Mouse (Mus musculus): ENCODE data around the gene Eya2. TPM values are rescaled to one million over a fixed set of nuclear protein-coding genes. Genes with fewer than 3 reads are reported as not detected.

The Eya2 gene
- total and polyA plus RNA-seq, 3 experiments = not detected

DNA sequence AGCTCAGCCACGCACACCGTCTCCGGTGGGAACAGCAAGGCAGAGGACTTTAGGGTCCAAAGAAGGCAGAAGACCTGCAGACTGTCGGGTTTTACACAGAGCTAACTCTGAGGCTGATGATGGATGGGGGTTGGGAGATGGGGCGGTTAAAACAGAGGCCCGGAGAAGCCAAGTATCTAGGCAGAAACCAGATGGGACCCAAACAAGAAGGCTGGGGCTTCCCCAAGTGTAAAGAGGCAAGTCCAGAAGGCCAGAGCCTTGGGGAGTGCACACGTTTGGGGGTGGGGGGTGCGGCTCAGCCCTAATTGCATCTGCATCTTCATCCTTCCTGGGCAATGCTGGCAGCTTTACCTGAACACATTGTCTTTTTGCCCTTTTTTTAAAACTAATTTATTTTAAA, 218.1 kb downstream of the Eya2 start:
- H3K79me2 ChIP-seq (ENCODE audit: control insufficient read depth, insufficient read depth, low read length, poor library complexity) = no peaks in the 10 kb centered on the region
- H3K27ac ChIP-seq (ENCODE audit: control insufficient read depth, low read depth, low read length) = no peak overlapping the region
- no peak overlapping the region for H3K9ac ChIP-seq (ENCODE audit: control insufficient read depth, low read depth, low read length, poor library complexity, severe bottlenecking)
- peaks cover 0 to 18% of the 10 kb centered on the region in 2 experiments; a peak in 2 of 4 replicates for H3K36me3 ChIP-seq (ENCODE audit: control insufficient read depth in 1 of 2, insufficient read depth in 2 of 2, low read length in 2 of 2)
- no peaks in the 10 kb centered on the region for H3K27me3 ChIP-seq (ENCODE audit: control insufficient read depth in 1 of 2, insufficient read depth in 2 of 2, low read length in 2 of 2)
- no peaks in the 10 kb centered on the region for H3K9me3 ChIP-seq (replicated peaks; ENCODE audit: insufficient read depth, low read length)
- H3K4me3 ChIP-seq (ENCODE audit: control insufficient read depth in 1 of 2, insufficient read depth in 1 of 2, low read depth in 2 of 2, low read length in 2 of 2) = no peak overlapping the region
- no peak for TF ChIP-seq ETS1 (IDR thresholded peaks at IDR 0.05; ENCODE audit: low read depth, low read length)
- no peak for TF ChIP-seq CHD2 (IDR thresholded peaks at IDR 0.05; ENCODE audit: low read length)
- no peak for TF ChIP-seq TCF12 (IDR thresholded peaks at IDR 0.05; ENCODE audit: low read depth, low read length)
- H3K4me1 ChIP-seq (ENCODE audit: control insufficient read depth in 1 of 2, insufficient read depth in 2 of 2, low read length in 2 of 2) = no peaks in the 10 kb centered on the region
- DNase-seq (ENCODE audit: low read depth, low spot score) = no peak

DNA sequence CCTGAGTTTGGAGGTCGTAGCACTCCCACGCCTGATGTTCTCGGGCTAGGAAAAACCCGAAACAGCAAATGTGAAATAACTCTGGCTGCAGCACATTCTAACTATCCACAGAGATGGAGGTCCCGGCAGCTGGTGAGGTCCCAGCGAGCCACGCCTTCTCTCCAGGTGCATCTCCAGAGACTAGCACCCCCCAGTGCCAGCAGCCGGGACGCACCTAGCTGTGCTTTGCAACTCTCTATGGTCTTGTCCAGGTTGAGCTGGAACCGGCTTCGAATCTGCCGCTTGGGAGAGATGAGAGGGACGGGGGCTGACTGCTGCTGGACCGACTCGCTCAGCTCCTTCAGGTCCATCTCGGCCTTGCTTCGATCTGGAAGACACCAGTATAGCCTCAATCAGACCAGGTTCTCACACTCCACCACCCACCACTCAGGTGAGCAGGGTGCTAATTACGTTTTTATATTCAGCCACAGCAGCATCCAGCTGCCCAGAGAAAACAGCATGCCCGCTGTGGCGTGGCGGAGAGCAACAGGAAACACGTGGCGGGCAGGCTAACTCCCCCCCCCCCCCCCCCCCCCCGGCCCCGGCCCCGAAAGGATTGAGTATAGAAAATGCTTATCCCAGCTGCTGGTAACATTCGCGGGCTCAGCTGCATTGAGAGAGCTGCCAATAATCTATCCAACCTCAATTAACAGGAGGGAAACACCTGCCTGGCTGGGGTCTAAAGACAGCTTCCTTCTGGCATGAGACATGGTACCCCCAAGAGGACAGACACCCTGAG, 220.5 kb downstream of the Eya2 start:
- Histone ChIP-seq H3K27me3 (ENCODE audit: control insufficient read depth in 1 of 2, insufficient read depth in 2 of 2, low read length in 2 of 2) (no peaks in the 10 kb centered on the region), H3K4me1 (ENCODE audit: control insufficient read depth in 1 of 2, insufficient read depth in 2 of 2, low read length in 2 of 2) (no peaks in the 10 kb centered on the region)
- TF ChIP-seq NELFE (IDR thresholded peaks at IDR 0.05; ENCODE audit: low read depth, low read length) (no peak), ELF1 (IDR thresholded peaks at IDR 0.05; ENCODE audit: low read depth, low read length) (no peak), JUND (IDR thresholded peaks at IDR 0.05; ENCODE audit: low read depth, low read length) (no peak), MAX (IDR thresholded peaks at IDR 0.05; ENCODE audit: low read length) (no peak), MAFK (IDR thresholded peaks at IDR 0.05; ENCODE audit: borderline replicate concordance, low read depth, low read length) (no peak), MEF2A (IDR thresholded peaks at IDR 0.05; ENCODE audit: extremely low read depth, insufficient replicate concordance, low read depth, low read length, poor library complexity, severe bottlenecking) (no peak), GABPA (IDR thresholded peaks at IDR 0.05; ENCODE audit: low read depth, low read length) (no peak), BHLHE40 (IDR thresholded peaks at IDR 0.05; ENCODE audit: borderline replicate concordance, low read depth, low read length) (no peak), USF1 (IDR thresholded peaks at IDR 0.05; ENCODE audit: low read depth, low read length) (no peak), ZC3H11A (IDR thresholded peaks at IDR 0.05; ENCODE audit: low read depth, low read length) (no peak), MXI1 (IDR thresholded peaks at IDR 0.05; ENCODE audit: low read depth, low read length) (no peak), RCOR1 (IDR thresholded peaks at IDR 0.05; ENCODE audit: low read depth, low read length) (no peak)

More for the DNA sequence above, 220.5 kb downstream of the Eya2 start:
- Histone ChIP-seq H3K27ac (ENCODE audit: control insufficient read depth, low read depth, low read length) (no peak overlapping the region), H3K36me3 (ENCODE audit: control insufficient read depth in 1 of 2, insufficient read depth in 2 of 2, low read length in 2 of 2) (peaks cover 0 to 17% of the 10 kb centered on the region in 2 experiments; a peak in 2 of 4 replicates), H3K79me2 (ENCODE audit: control insufficient read depth, insufficient read depth, low read length, poor library complexity) (no peaks in the 10 kb centered on the region), H3K9ac (ENCODE audit: control insufficient read depth, low read depth, low read length, poor library complexity, severe bottlenecking) (no peak overlapping the region), H3K9me3 (replicated peaks; ENCODE audit: insufficient read depth, low read length) (no peaks in the 10 kb centered on the region), H3K4me3 (ENCODE audit: control insufficient read depth in 1 of 2, insufficient read depth in 1 of 2, low read depth in 2 of 2, low read length in 2 of 2) (no peak overlapping the region)
- DNase-seq (ENCODE audit: low read depth, low spot score) = no peak
